Mouse (Mus musculus): ENCODE results near the gene Hk1.
A peak's percentile ranks its signal among the peaks of the same experiment; 100 is the strongest.

Hk1 gene

GRCm38 (mm10) chr10:62319154-62319553 is 60.6 kb downstream of the Hk1 start:
- no peak for DNase-seq (ENCODE audit: low spot score)

GRCm38 (mm10) chr10:62316467-62316866 is 63.2 kb downstream of the Hk1 start:
- no peak for DNase-seq (ENCODE audit: low spot score)

- DNase-seq (ENCODE audit: low spot score), result no peak
Observed at GRCm38 (mm10) chr10:62313885-62314424, 65.8 kb downstream of the Hk1 start.

GRCm38 (mm10) chr10:62313140-62313539 is 66.6 kb downstream of the Hk1 start:
- no peak for DNase-seq (ENCODE audit: low spot score)

- DNase-seq (ENCODE audit: low spot score), result no peak
Observed at GRCm38 (mm10) chr10:62311464-62311863, 68.2 kb downstream of the Hk1 start.

- no peak for DNase-seq (ENCODE audit: low spot score)
Observed at GRCm38 (mm10) chr10:62310259-62311039, 69.3 kb downstream of the Hk1 start.

- DNase-seq (ENCODE audit: low spot score), result no peak
Observed at GRCm38 (mm10) chr10:62309593-62309992, 70.1 kb downstream of the Hk1 start.

- no peak for DNase-seq (ENCODE audit: low spot score)
Observed at GRCm38 (mm10) chr10:62308896-62309491, 70.7 kb downstream of the Hk1 start.

GRCm38 (mm10) chr10:62306483-62306882 is 73.2 kb downstream of the Hk1 start:
- DNase-seq (ENCODE audit: low spot score), result no peak

- no peak for DNase-seq (ENCODE audit: low spot score)
Observed at GRCm38 (mm10) chr10:62305090-62305489, 74.6 kb downstream of the Hk1 start.

- DNase-seq (ENCODE audit: low spot score), result no peak
Observed at GRCm38 (mm10) chr10:62300006-62300827, 79.5 kb downstream of the Hk1 start.

- no peak for DNase-seq (ENCODE audit: low spot score)
Observed at GRCm38 (mm10) chr10:62296086-62296872, 83.4 kb downstream of the Hk1 start.

- no peak for DNase-seq (ENCODE audit: low spot score)
Observed at GRCm38 (mm10) chr10:62294112-62294511, 85.6 kb downstream of the Hk1 start.

- DNase-seq (ENCODE audit: low spot score), result no peak
Observed at GRCm38 (mm10) chr10:62287460-62288124, 92.1 kb downstream of the Hk1 start.

- no peak for DNase-seq (ENCODE audit: low spot score)
Observed at GRCm38 (mm10) chr10:62283206-62283792, 96.4 kb downstream of the Hk1 start.

- DNase-seq (ENCODE audit: low spot score), result no peak
Observed at GRCm38 (mm10) chr10:62282782-62283181, 96.9 kb downstream of the Hk1 start.

- no peak for DNase-seq (ENCODE audit: low spot score)
Observed at GRCm38 (mm10) chr10:62279671-62280070, 100.0 kb downstream of the Hk1 start.

- DNase-seq (ENCODE audit: low spot score), result no peak
Observed at GRCm38 (mm10) chr10:62279066-62279465, 100.6 kb downstream of the Hk1 start.

- no peak for DNase-seq (ENCODE audit: low spot score)
Observed at GRCm38 (mm10) chr10:62277499-62278293, 102.0 kb downstream of the Hk1 start.

- DNase-seq (ENCODE audit: low spot score), result peak; percentile 76
Observed at GRCm38 (mm10) chr10:62275235-62275634, 104.5 kb downstream of the Hk1 start.
